Mouse (Mus musculus): ENCODE results near the gene Eif2ak3.
"Not testable (repeated sequence)": the region's sequence is repeated elsewhere in the genome, so short reads cannot be mapped to it uniquely, and the experiment has no call there.

The Eif2ak3 gene

DNA sequence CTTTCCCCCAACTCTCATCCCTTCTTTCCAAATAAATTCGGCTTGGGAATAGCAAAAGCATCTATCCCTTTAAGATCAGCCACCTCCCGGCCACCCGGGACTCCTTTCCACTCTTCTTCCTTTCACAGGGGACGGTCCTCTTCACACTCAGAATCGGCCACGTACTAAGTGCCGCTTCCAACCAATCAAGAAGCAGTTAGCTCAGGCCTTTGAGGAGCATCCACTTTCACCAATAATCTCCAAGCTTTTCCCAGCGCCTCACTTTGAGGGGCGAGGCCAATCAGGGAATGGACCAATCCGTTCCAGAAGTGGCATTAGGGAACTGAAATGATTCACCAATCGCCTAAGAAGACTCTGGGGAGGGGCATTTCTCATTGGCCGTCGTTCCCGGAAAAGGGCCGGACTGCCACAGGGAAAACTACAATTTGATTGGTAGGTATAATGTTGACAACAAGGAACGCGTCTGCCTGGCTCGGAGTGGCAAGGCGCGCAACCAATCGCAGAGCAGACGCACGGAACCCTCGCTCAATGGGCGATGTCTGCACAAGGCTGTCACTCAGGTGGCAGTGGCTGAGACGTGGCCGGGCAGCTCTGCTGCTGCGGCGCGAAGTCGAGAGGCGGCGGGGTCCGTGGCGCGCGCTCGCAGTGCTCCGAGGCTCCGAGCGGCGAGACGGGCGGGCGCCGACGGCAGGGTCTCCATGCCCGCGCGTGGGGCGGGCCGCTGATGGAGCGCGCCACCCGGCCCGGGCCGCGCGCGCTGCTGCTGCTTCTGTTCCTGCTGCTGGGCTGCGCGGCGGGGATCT is at the start of gene Eif2ak3:
Gene Eif2ak3 (plus strand): TSS at position 514 of the 803 bp plus-strand sequence.
- DNase-seq (ENCODE audit: low read depth in 1 of 2, low spot score in 2 of 2), result peak; percentile 95 to 99

DNA sequence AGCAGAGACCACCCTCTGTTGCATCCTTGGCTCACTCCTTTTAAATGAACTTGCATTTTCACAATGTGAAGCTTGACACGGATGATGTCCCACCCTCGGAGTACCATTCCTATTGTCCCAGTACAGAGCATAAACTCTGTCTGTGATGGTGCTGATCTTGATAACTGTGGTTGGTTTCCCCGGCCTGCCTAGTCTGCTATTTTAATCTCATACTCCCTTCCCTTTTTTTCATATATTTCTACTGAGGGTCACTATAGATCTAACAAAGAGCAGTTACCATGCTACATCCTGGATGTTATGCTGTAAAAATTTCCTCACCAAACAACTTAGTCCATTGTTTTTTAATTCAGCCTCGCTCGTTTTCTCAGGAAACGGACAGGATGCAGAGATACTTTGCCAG is 47.4 kb upstream of the Eif2ak3 start:
- no peak for DNase-seq (ENCODE audit: low read depth in 1 of 2, low spot score in 2 of 2)

DNA sequence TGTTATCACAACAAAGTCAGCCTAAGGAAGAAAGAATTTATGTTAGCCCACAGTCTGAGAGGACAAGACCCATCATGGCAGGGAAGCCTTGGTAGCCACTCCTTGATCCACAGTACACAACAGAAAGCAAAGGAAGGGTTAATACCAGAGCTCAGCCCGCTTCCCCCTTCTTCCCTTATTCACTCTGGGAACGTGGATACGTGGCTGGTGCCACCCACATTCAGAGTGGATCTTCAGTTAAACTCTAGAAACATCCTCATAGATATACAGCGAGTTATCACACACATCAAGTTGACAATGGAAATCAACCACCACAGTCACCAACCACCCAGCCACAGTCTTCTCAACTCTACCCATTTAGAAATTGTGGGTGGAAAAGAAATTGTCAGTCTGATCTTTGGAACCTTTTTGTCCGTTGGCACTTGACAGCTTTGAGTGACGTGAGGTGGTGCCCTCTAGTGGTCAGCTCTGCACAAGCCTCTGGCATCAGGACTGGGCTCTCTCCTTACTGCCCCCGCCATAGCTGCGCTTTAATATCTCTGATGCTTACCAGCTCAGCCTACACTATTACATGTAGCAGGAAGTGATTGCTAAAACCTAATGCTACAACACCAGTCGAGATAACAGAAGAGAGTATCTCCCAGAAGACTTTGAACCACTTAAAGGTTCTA is 46.6 kb upstream of the Eif2ak3 start:
- peak in 1 of 2 experiments; percentile 52 for DNase-seq (ENCODE audit: low read depth in 1 of 2, low spot score in 2 of 2)

DNA sequence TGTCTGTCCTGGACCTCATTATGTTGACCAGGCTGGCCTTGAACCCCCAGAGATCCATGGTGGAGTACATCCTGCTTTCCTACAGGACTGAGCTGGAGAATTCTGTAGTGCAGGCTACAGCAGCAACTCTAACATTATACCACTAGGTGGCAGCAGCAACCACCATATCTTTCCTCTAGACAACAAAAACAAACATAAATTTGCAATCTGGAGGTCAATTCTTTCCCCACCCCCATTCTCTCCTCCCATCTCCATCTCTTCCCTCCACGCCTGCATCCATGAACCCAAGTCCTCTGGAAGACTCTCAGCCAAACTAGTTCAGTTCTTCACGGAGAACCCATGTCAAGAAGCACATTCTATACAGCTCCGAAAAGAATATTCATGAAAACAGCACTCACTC is 39.7 kb upstream of the Eif2ak3 start:
- DNase-seq (ENCODE audit: low read depth in 1 of 2, low spot score in 2 of 2), result peak in 1 of 2 experiments; percentile 9

DNA sequence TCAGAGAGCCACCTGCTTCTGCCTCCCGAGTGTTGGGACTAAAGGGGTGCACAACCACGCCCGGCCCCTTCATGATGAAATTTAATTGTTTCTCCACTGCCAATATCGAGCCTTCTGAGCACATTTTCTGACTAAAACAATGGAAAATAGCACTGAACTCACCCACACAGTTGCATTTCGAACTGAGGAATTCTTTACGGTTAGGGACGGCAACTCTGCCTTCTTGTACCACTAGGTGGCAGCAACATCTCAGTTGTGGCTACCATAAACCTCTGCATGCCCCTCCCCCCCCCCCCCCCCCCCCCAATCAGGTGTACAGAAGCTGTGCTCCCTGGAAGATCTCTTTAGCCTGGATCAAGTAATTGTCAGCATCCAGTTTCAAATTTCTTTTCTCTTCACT is 39.0 kb upstream of the Eif2ak3 start:
- DNase-seq (ENCODE audit: low read depth in 1 of 2, low spot score in 2 of 2), result peak in 1 of 2 experiments; percentile 26

DNA sequence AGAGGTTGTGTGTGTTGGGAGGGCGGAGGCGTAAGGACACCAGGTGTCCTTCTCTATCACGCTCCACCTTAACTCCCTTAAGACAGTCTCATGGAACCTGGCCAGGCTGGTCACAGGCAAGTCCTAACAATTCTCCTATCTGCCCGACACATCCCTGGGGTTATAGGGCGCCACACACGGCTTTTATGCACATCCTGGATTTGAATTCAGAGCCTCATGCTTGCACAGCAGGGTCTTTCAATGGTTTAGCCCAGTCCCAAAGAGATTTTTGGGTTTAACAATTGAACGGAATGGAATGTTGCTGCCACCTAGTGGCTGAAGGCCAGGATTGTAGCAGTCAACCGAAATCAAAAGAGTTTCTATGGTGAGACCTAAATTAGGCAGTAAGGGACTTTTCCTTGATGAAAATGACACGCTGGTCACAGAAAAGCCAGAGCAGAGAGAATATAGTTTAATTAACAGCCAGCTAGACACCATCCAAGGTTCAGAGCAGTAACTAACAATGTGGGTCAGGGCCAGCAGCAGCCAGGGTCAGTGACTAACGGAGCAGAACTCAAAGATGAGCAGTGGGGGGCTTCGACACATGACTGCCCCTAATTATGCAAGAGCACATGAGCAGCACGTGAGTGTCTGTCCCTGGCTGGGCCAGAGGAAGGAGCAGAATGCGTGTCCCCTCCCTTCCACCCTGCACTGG is 38.3 kb upstream of the Eif2ak3 start:
- DNase-seq (ENCODE audit: low read depth in 1 of 2, low spot score in 2 of 2), result peak in 1 of 2 experiments; percentile 47

DNA sequence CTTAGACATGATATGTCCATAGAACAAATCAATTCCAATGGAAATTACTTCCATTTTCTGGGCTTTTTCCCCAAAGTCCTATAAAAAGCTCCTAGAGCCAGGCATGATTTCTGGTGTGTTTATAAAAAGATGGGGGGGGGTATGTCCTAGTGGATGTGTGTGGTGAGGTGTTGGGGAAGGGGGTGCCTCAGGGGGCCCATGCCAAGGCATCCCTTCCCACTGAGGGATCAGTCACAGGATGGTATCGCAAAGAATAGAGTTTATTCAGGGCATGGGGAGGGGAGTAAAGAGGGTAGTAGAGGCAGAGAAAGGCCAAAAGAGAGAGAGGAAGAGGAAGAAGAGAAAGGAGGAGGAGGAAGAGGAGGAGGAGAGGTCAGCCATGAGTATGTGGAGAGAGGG is 37.8 kb upstream of the Eif2ak3 start:
- no peak for DNase-seq (ENCODE audit: low read depth in 1 of 2, low spot score in 2 of 2)

DNA sequence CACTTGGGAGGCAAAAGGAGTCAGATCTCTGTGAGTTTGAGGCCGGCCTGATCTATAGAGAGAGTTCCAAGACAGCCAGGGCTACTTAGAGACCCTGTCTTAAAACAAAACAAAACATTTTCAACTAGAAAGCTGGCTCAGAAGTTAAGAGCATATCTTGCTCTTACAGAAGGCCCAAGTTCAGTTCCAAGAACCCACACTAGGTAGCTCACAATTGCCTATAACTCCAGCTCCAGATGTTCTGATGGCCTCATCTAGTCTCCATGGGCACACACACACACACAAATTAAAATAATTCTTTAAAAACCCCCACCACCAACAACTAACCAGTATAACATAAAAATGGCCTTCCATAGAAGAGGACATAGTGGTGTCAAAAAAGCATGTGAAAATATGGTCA is 33.8 kb upstream of the Eif2ak3 start:
- DNase-seq (ENCODE audit: low read depth in 1 of 2, low spot score in 2 of 2), result no peak

DNA sequence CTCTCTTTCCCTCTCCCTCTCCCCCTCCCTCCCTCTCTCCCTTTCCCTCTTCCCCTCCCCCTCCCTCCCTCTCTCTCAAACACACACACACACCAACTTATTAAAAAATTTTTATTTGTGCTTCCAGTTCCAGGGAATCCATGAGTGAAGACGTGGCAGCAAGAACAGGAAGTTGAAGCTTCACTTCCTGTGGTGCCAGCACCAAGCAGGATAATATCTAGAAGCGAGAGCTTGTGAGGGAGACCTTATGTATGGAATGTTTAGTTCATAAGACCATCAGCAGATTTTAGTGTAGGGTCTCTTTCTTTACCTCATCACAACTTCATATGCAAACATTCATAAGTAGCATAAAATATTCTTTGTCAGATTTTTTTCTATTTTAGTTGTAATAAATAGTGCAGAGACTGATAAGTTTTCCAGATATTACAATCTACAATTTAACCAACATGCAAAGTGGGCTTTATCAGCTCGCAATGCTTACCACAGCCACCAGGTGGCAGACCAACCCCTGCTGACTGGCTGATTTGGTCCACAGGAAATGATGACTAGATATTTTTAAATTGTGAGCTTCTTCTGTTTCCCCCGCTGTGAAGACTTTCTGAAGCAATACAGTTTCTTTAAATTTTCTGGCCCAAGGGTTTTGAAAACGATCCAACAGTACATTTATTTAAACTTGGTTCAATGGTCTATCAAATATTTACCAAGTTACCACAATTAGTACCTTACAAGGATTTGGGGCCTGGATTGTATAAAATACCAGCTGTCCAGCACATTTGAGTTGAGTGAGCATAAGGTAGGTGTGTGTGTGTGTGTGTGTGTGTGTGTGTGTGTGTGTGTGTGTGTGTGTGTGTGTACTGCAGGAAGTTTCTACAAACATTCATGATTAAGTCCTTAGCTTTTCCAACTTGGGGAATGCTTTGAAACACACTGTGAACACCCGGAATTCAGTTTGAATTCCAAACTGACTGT is 32.5 kb upstream of the Eif2ak3 start:
- DNase-seq (ENCODE audit: low read depth in 1 of 2, low spot score in 2 of 2), result peak in 1 of 2 experiments; percentile 66

DNA sequence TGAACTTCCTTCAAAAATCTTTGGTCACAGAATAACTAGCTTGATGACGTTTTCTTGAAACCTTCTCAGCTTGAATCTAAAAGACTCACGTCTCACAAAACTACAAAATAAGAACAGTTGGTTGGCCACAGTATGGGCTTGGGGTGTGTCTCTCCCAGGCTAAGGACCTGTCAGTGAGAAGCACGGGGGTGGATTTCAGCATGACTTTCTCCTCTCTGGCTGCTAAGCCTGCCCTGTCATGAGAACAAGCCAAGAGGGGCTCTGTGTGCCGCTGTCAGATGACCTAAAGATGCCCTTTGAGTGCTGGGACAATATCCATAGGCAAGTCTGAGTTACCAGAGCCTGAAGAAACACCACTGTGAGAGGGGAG is 31.8 kb upstream of the Eif2ak3 start:
- DNase-seq (ENCODE audit: low read depth in 1 of 2, low spot score in 2 of 2), result no peak

DNA sequence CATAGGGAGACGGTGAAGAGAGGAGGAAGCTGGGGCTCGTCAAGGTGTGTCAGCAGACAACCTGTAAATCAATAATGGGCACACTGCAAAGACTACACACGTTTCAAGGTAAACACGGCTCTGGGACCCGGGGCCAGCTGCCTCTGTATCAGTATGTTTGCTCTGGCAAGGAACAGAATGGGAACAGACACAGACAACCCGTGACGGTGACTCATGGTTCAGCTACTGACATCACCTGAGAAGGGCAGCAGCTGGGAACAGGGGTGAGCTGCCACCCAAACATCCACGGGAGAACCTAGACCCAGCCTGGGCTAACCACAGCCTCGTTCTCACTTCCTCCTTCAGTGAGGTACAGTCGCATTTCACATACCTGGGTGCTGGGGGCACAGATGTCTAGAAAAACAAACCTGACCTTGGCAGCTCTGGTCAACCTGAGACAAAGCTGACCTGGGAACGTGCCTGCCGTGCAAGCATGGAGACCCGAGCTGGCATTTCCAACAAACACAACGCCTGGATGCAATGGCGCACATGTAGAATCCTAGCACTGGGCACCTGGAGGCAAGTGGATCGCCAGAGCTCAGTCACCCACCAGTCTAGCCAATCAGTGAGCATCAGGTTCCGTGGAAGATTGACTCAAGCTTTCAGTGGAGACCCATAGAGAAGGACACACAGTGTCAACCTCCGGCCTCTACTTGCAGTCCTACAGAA is 30.2 kb upstream of the Eif2ak3 start:
- no peak for DNase-seq (ENCODE audit: low read depth in 1 of 2, low spot score in 2 of 2)

DNA sequence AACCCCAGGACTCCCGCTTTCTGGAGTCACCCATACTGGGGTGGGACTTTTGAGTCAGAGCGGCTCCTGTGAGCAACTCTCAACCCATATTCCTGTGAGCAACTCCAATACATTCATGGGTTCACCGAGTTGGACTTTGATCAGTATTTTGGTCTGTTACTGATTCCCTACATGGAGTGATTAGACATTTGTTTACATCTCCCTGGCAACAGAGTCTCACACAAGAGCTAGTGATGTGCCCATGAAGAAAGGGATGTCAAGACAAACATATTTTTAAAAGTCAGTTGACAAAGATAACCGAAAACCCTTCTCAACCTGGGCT is 29.7 kb upstream of the Eif2ak3 start:
- no peak for DNase-seq (ENCODE audit: low read depth in 1 of 2, low spot score in 2 of 2)

DNA sequence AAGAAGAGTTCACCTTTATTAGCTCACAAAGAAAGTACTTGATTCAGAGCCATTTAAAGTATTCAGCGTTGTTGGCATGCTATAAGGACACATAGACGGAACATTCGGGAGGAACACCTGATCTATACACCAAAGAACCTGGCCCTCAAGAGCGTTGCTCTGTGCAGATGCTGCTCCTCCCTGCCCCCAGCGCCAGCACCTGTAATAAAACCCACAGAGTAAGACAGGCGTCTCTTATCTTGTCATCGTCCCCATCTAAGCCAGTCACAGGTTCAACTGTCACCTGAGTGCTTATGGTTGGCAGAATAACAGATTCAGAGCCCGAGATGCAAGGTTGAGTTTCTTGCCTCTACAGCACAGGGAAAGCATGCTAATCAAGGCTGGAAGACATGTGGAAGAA is 28.8 kb upstream of the Eif2ak3 start:
- DNase-seq (ENCODE audit: low read depth in 1 of 2, low spot score in 2 of 2), result no peak

DNA sequence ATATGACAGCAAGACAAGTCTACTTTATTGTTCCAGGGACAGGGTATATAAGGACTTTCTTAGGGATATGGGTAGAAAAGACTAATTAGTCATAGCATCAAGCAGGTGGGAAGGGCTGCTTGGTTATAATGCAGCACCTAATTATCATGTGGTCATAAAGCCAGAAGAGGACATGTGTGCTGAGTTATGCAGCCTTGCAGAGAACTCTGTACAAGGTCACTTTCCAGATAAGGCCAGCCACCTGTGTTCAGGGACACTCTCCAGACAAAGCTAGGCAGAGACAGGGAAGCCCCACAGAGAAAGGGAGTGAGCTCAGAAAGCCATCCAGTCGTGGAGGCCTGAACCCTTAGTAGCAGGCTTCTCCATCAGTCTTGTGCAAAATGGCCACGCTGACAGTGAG is 22.7 kb upstream of the Eif2ak3 start:
- DNase-seq (ENCODE audit: low read depth in 1 of 2, low spot score in 2 of 2), result no peak

DNA sequence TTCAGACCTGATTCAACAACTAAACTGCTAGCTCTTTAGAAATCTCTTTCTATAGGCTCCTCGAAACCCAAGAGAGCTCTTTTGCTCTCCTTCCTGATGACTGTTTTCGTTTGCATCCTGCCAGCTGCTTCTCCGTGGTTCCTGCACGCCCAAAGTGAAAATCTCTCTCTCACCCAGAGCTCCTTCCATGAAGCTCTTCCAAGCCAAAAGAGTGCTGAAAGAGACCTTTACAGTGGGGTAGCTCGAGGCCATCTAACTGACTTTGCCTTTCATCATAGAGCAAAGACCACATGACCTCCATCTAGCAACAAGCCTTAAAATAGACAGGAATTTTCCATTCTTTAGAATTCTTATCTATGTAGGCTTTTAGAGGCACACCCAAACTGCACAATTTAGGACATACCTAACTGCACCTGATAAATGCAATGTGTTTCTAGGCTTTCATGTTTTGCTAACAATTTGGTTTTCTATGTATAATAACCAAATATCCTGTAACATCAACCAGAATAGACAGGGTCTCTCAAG is 21.9 kb upstream of the Eif2ak3 start:
- DNase-seq (ENCODE audit: low read depth in 1 of 2, low spot score in 2 of 2), result no peak

DNA sequence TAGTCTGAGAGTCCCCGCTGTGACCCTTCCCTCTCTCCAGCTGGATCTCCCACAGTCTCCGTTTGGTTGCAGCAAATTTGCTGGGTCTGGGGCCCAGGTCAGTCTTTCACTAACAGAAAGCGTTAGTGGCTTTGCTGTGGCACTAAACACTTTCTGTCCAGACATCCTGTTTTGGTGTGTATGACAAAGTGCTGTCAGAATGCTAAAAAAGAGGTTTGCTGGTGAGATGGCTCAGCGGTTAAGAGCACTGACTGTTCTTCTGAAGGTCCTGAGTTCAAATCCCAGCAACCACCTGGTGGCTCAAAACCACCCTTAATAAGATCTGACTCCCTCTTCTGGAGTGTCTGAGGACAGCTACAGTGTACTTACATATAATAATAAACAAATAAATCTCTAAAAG is 21.0 kb upstream of the Eif2ak3 start:
- DNase-seq (ENCODE audit: low read depth in 1 of 2, low spot score in 2 of 2), result not testable (repeated sequence)

DNA sequence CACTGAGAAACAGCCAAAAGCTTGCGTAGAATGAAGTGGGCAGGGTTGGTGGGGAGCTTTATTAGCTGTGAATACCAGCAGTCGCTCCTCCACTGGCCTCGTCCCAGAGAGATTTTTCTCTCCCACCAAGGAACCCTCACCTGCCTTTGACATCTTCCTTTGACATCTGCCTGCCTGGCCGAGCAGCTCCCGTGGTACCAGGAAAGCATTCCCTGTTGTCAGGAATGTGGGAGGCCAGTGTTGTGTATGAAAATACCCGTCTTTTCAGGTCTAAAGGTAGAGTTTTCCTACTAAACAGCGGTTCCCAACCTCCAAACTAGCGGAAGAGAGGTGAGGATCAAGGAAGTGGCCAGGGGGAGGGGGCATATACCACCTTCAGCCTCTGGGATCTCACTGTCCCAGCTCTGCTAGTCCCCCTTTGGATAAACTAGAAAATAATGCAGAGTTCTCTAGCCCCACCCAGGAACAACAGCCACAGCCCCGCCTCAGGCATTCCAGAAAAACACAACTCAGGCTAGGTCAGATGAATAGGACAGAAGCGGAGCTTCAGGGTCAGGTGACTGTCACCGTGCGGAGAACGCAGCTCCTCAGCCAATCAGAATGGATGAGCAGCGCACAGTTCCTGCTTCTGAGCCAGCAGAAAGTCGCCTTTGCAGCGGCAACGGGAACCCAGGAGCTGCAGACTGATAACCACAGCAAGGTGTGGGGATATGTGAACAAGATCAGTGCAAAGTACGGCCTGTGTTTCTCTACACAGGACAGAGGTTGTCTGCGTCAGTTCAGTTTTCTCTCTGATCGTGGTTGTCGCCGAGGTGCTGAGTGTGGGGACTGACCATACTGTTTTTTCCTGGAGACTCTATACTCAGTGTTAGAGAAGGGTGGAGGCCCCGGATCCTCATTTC is 20.0 kb upstream of the Eif2ak3 start:
- DNase-seq (ENCODE audit: low read depth in 1 of 2, low spot score in 2 of 2), result peak in 1 of 2 experiments; percentile 48

DNA sequence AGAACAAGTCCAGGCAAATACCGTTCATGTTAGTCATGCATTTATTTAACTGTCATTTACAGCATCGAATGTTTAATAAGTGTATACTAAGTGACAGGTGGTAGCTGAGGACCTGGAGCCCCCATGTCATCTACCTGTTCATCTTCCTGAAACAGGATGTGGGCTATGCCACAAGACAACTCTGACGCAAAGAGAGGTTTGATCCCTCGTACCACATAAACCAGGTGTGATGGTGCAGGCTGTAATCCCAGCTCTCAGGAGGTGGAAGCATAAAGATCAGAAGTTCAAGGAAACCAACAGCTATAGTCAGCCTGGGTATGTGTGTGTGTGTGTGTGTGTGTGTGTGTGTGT is 19.4 kb upstream of the Eif2ak3 start:
- DNase-seq (ENCODE audit: low read depth in 1 of 2, low spot score in 2 of 2), result no peak

DNA sequence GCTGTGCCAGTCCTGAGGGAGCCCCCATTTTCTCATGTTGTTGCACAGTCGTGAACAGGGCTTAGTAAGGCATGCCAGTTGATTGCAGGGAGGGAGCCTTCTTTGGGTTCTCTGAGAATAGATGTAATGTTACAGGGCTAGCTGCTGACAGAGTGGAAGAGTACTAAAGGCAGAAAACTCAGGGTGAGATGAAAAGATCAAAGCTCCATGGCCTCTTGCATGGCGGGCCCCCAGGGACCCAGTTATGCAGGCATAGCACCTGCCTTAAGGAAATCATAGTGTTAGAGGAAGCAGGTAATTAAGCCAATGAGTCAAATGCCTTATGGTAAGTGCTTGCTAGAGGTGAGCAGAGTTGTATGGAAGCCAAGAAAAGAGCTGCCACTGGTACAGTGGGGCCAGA is 14.9 kb upstream of the Eif2ak3 start:
- no peak for DNase-seq (ENCODE audit: low read depth in 1 of 2, low spot score in 2 of 2)

Measured in monocyte, adult 2 months (primary cell).